Mouse (Mus musculus): Measurements from ENCODE around the gene Dxo. TPM values are rescaled to one million over a fixed set of nuclear protein-coding genes. Genes with fewer than 3 reads are reported as not detected.
"Not testable (repeated sequence)": the region's sequence is repeated elsewhere in the genome, so short reads cannot be mapped to it uniquely, and the experiment has no call there.

Gene Dxo
- polyA plus RNA-seq, 1 experiment = 61.9 TPM

DNA sequence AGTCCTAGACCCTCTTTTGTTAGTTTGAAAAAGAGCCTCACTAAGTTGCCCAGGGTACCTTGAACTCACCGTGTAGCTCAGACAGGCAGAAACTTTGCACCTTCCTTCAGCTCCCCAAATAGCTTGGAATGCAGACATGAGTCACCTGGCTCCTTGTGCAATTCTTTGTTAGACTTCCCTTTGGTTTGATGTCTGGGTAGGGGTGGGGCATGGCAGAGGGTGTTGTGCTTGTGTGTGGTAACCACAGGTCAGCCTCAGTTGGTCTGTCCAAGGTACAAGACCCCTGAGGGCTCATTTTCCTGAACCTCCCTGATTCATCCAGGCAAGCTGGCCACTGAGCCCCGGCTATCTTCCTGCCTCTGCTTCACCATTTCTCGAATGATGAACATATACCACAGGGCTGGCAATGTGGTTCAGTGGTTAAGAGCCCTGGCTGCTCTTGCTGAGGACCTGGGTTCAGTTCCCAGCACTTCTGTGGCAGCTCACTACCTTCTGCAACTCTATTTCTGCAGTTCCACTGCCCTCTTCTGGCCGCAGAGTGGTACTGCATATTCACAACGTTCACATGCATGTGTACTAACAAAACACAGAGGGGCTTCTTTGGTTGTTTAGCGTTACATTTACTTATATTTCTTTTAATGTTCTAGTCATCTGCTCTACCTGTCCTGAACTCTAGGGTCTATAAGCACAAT, 31.8 kb upstream of the Dxo start:
- no peaks in the 10 kb centered on the region for H3K27me3 ChIP-seq (replicated peaks)
- peaks cover 36% of the 10 kb centered on the region for H3K9me3 ChIP-seq
- H3K36me3 ChIP-seq (replicated peaks; ENCODE audit: low read length) = no peaks in the 10 kb centered on the region
- no peak overlapping the region for H3K4me3 ChIP-seq (replicated peaks)
- TF ChIP-seq GATA1 (IDR thresholded peaks at IDR 0.05; ENCODE audit: borderline replicate concordance, low read length) = no peak
- no peak for TF ChIP-seq FLI1 (IDR thresholded peaks at IDR 0.05; ENCODE audit: low read length)
- no peaks in the 10 kb centered on the region for H3K4me1 ChIP-seq

DNA sequence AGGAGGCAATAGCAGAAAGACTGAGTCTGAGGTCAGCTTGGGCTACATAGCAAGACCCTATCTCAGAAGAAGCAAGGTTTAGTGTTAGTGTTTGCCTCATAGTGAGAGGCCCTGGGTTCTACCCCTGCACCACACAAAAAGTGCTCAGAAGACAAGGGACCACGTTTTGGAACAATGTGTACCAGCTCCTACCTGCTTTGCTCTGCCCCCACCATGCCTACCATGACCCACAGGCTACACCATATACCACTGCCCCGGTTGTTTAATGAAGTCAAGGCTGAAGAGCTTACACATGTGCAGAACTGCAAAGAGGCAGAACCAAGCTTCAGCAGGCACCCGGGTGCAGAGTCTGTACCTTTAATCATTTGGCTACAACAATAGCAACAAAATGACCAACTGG, 29.6 kb upstream of the Dxo start:
- Histone ChIP-seq H3K36me3 (replicated peaks; ENCODE audit: low read length) (no peaks in the 10 kb centered on the region), H3K27me3 (replicated peaks) (no peaks in the 10 kb centered on the region), H3K4me3 (replicated peaks) (no peak overlapping the region), H3K4me1 (no peaks in the 10 kb centered on the region), H3K9me3 (peaks cover 27% of the 10 kb centered on the region)
- TF ChIP-seq FLI1 (IDR thresholded peaks at IDR 0.05; ENCODE audit: low read length) (no peak), GATA1 (IDR thresholded peaks at IDR 0.05; ENCODE audit: borderline replicate concordance, low read length) (no peak)

DNA sequence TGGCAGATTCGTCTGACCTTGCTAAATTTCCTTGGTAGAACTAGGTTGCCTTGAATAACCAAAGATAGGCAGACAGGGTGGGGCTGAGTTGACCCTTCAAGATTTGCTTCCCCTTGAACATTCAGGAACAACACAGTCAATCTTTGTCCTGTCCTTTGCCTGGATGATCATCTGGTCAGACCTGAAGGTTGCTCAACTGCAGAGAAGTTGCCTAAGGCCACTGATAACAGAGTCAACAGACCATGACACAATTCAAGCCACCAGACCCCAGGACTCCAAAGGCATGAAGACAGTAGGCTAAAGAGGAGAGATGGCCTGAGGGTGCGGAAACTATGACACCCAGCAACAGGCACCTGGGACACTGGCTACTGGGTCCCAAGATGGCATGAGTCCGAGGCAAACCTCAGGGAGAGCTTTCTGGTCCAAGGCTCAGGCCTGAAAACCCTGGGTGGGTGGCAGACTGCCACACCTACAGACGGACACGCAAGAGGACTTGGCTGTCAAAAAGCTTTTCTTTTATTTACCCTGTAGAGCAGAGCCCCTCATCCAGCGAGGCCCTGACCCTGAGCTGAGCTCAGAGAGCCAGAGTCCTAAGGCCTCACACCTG, 28.1 kb upstream of the Dxo start:
- peaks cover 16% of the 10 kb centered on the region for H3K9me3 ChIP-seq
- H3K4me3 ChIP-seq (replicated peaks) = no peak overlapping the region
- no peaks in the 10 kb centered on the region for H3K4me1 ChIP-seq
- H3K27me3 ChIP-seq (replicated peaks) = no peaks in the 10 kb centered on the region
- H3K36me3 ChIP-seq (replicated peaks; ENCODE audit: low read length) = no peaks in the 10 kb centered on the region
- no peak for TF ChIP-seq FLI1 (IDR thresholded peaks at IDR 0.05; ENCODE audit: low read length)
- no peak for TF ChIP-seq GATA1 (IDR thresholded peaks at IDR 0.05; ENCODE audit: borderline replicate concordance, low read length)

DNA sequence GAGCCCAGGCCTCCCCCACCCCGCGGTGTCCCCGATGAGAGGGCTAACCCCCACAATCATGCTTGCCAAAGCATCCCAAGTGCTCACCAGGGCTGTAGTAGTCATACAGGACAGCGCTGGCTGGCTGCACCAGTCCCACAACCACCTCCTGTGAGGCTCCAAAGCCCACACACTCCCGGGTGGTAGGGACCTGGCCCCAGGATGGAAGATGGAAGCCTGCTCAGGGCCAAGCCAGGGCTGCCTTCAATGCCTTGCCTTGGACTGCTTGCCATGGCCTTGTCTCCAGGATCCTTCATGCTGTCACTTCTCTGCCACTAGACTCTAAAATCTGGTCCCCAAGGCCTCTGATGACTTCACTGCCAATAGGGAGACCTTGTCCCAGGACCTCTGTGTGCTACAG, 26.4 kb upstream of the Dxo start:
- not testable (repeated sequence) for H3K4me1 ChIP-seq; H3K4me3 ChIP-seq (replicated peaks); H3K36me3 ChIP-seq (replicated peaks; ENCODE audit: low read length); H3K27me3 ChIP-seq (replicated peaks); H3K9me3 ChIP-seq

DNA sequence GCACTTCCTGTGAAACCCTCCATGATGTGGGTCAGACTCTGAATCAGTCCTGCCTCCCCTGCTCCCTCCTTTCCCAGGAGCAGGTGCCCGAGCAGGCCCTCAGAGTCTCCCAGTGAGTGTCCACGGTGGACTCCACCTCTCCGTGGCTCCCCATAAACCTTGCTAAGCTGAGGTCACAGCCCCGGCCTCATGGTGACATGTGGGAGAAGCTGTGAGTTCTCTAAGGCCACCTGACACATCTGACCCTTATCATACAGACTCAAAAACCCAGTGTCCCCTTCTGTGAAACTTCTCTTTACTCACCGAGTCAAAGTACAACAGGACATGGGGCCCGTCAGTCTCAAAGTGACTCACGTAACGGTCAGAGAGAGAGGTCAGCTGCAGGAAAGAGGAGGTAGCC, 26.0 kb upstream of the Dxo start:
- not testable (repeated sequence) for H3K9me3 ChIP-seq; H3K27me3 ChIP-seq (replicated peaks); H3K4me3 ChIP-seq (replicated peaks); H3K36me3 ChIP-seq (replicated peaks; ENCODE audit: low read length); H3K4me1 ChIP-seq

DNA sequence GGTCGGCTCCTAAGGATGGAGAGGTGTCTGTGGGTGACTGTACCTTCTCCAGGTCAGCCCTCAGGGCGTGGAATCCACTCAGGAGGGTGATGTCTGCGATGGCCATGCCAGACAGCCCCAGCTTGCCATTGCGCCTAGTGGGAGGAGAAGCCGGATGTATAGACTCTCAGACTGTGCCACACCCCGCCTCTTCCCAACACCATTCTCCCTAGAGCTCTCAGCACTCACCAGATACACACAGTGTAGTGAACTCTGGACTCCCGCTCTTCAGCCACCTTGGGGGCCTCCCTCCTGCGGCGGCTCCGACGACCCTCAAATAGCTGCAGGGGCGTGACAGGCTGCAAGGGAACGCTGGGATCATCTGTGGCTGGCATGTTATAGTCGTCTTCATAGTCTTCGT, 25.5 kb upstream of the Dxo start:
- no peak overlapping the region for H3K4me3 ChIP-seq (replicated peaks)
- TF ChIP-seq FLI1 (IDR thresholded peaks at IDR 0.05; ENCODE audit: low read length) (no peak), GATA1 (IDR thresholded peaks at IDR 0.05; ENCODE audit: borderline replicate concordance, low read length) (no peak)

DNA sequence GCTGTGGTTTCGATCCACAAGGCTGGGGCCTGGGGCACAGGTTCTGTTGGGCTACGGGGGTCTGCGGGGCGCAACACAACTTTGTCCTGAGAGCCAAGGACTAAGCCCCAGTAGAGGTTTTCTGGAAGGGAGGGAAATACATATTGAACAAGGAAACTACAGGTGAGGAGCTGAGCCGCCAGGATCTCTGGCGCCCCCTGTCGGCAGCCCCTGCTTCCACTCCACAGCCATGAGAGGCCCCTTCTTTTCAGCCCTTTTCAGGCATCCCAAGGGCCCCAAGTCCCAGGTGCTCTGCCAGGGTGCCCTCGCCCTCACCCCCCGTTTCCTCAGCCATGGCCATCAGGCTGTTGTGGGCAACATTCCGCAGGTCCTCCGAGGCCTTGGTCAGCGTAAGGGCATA, 23.1 kb upstream of the Dxo start:
- not testable (repeated sequence) for H3K36me3 ChIP-seq (replicated peaks; ENCODE audit: low read length); H3K4me1 ChIP-seq; H3K27me3 ChIP-seq (replicated peaks); H3K9me3 ChIP-seq; H3K4me3 ChIP-seq (replicated peaks)

More for the DNA sequence above, 25.5 kb upstream of the Dxo start:
- no peaks in the 10 kb centered on the region for H3K36me3 ChIP-seq (replicated peaks; ENCODE audit: low read length)
- no peaks in the 10 kb centered on the region for H3K4me1 ChIP-seq
- H3K9me3 ChIP-seq = no peaks in the 10 kb centered on the region
- peaks cover 2% of the 10 kb centered on the region for H3K27me3 ChIP-seq (replicated peaks)

DNA sequence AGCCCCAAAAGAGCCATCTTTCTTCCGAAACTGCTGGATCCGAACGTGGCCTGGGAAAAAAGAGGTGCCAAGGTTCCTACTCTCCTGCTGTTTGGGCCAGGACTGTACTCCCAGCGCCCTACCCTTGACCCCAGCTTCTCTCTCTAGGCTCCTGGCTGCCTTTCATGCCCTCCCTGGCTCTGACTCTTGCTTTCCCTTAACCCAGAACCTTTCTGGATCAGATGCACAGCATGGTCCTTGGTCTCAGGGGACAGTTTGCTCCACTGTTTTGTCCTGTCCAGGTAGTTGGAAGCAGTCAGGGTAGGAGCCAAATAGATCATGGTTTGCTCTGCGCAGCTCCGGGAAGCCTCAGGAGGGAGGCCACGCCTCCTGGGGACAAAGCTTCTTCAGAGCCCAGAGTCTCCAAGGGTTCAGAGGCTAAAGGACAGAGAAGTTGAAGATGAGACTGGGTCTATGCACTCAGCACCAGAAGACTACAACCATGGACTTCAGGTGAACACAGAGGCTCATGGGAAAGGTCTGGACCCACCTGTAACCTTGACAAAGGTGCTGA, 21.9 kb upstream of the Dxo start:
- no peak overlapping the region for H3K4me3 ChIP-seq (replicated peaks)
- TF ChIP-seq FLI1 (IDR thresholded peaks at IDR 0.05; ENCODE audit: low read length) (no peak), GATA1 (IDR thresholded peaks at IDR 0.05; ENCODE audit: borderline replicate concordance, low read length) (no peak)
- peaks cover 7% of the 10 kb centered on the region for H3K27me3 ChIP-seq (replicated peaks)
- no peaks in the 10 kb centered on the region for H3K36me3 ChIP-seq (replicated peaks; ENCODE audit: low read length)
- no peaks in the 10 kb centered on the region for H3K4me1 ChIP-seq
- no peaks in the 10 kb centered on the region for H3K9me3 ChIP-seq

DNA sequence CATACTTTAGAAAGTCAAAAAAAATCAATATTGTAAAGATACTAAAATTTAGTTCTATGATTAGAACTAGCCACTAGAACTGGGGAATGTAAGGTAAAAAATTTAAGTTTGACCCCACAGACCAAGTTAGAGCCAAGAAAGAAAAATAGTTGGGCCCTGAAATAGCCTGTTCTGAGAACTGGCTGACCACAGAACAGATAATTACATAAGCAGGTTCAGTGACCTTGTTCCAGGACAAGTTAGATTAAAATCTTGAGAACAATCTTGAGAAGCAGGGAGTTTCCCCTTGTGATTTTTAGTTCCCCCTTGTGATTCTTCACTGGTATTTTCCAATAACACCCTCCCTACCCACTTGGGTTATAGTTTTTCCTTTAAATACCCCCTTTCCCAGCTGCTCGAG, 6.0 kb upstream of the Dxo start:
- Histone ChIP-seq H3K9me3 (peaks cover 15% of the 10 kb centered on the region), H3K36me3 (replicated peaks; ENCODE audit: low read length) (peaks cover 86% of the 10 kb centered on the region)
- not testable (repeated sequence) for H3K4me1 ChIP-seq; H3K4me3 ChIP-seq (replicated peaks); H3K27me3 ChIP-seq (replicated peaks)

DNA sequence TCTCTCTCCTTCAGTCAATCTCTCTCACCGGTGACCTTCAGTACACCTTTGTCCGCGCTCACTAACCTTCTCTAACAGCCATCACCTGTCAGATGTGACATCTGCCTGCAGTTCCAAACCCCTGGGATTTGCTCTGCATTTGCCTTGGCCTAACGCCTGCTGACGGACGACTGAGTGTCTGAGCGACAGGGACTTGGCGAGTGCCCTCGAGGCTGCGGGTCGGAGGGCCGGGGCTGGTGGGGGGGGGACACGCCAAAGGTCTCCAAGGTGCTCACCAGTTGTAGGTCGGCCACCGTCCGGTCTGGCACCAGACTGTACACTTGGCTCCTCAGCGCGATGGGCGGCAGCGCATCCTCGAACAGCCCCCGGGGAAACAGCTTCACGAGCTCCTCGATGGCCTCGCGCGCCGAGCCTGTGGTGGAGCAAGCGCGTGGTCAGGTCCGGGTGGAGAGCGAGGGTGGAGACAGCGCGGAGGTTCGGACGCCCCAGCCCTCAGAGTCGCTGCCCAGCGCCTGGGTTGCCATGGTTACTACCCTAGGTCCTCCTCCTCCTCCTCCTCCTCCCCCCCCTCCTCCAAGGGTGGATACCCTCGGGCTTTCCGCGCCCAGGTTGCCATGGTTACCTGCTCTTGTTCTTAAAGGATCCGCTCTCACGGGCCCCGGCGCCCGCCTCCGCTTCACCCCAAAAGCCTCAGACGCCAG, 514 bp upstream of the Dxo start:
- peak overlapping the region; percentile 98 for H3K4me3 ChIP-seq (replicated peaks)
- H3K9me3 ChIP-seq = no peaks in the 10 kb centered on the region
- H3K4me1 ChIP-seq = peaks cover 36% of the 10 kb centered on the region
- TF ChIP-seq FLI1 (IDR thresholded peaks at IDR 0.05; ENCODE audit: low read length) (no peak), GATA1 (IDR thresholded peaks at IDR 0.05; ENCODE audit: borderline replicate concordance, low read length) (no peak)
- no peaks in the 10 kb centered on the region for H3K27me3 ChIP-seq (replicated peaks)
- H3K36me3 ChIP-seq (replicated peaks; ENCODE audit: low read length) = peaks cover 69% of the 10 kb centered on the region

Measured in megakaryocyte, embryonic 14.5 days (primary cell).